Mouse (Mus musculus) kidney, adult 2 months (tissue): ENCODE data around the gene Arid4a.

Experiments
- CTCF ChIP-seq: fragments of 200-500 bp; conservative IDR thresholded peaks from 2 replicates; pipeline ENCODE4 v1.5.1; 2011; ENCODE audit warnings: low read depth, mild to moderate bottlenecking, control low read depth, low read length, moderate library complexity, mixed read lengths; ENCODE audit not compliant: insufficient read depth, insufficient read length
- POLR2A ChIP-seq: fragments of 200-500 bp; IDR thresholded peaks from one replicate; pipeline ENCODE4 v1.6.1; 2011; ENCODE audit warnings: low read depth, low read length, control low read depth

- TF ChIP-seq POLR2A (no peak), CTCF (no peak)
Observed at GRCm38 (mm10) chr12:71135581-71135980, 119.8 kb downstream of the Arid4a start.
